Comparison of ENCODE assay signal across 36 mouse cellular contexts in the genomic region with DNA sequence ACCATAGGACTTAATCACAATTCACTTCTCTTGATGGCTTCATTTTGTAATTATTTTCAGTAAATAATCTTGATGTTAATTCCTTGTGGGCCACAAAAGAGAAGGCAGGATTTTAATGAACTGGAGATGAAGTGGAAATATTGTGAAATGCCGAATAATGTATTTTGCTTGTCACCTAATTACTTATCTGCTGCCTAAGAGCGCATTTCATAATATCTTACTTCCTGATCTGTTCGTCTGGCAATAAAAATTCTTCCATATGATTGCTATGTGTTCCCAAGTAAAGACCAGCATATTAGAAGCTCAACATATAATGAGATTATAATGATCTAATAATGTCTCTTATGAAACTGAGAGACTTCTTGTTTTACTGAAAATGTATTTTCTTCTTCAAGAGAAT.
"Had no signal": no experiment of that assay in that cellular context is flagged by ENCODE, and none has a peak within 500 bp of the region (broad histone marks: within the 10 kb centered on the region; RNA-seq: fewer than 3 reads in every experiment).

No protein-coding gene starts in this region.

- H3K27me3 ChIP-seq: heart, embryonic 12.5 days; heart, embryonic 13.5 days; heart, embryonic 15.5 days; hindbrain, embryonic 12.5 days; hindbrain, embryonic 13.5 days; hindbrain, embryonic 15.5 days; intestine, embryonic 15.5 days; kidney, embryonic 15.5 days had no signal

- DNase-seq: heart, adult 18-20 months; heart, adult 2 months; heart, postnatal 10 days; heart, postnatal 14 days; heart, postnatal 36 days; heart, postnatal 4 days; kidney, adult 11 months; kidney, adult 18-20 months; kidney, adult 2 months; kidney, adult 8-10 months; kidney, adult 9 months; kidney, postnatal 10 days; kidney, postnatal 14 days; kidney, postnatal 25 days; kidney, postnatal 36 days; kidney, postnatal 4 days; layer of hippocampus, adult 9-11 months had no signal

- H3K36me3 ChIP-seq: heart, embryonic 10.5 days; heart, embryonic 12.5 days; heart, embryonic 13.5 days; heart, embryonic 15.5 days; hindbrain, embryonic 10.5 days; hindbrain, embryonic 12.5 days; hindbrain, embryonic 13.5 days; hindbrain, embryonic 15.5 days; intestine, embryonic 15.5 days; kidney, embryonic 15.5 days had no signal

- H3K4me3 ChIP-seq: heart, adult 2 months; heart, embryonic 10.5 days; heart, embryonic 12.5 days; heart, embryonic 13.5 days; heart, embryonic 15.5 days; hindbrain, embryonic 10.5 days; hindbrain, embryonic 12.5 days; hindbrain, embryonic 13.5 days; hindbrain, embryonic 15.5 days; intestine, embryonic 15.5 days; kidney, embryonic 15.5 days; layer of hippocampus, adult 2 months had no signal

- ATAC-seq: hindbrain, embryonic 16.5 days; hindbrain, postnatal 0 days; inflammation-experienced regulatory T-cells, adult 6 months; intestine, embryonic 15.5 days; intestine, embryonic 16.5 days; intestine, postnatal 0 days had no signal

- H3K4me1 ChIP-seq: heart, embryonic 10.5 days; heart, embryonic 12.5 days; heart, embryonic 13.5 days; heart, embryonic 15.5 days; hindbrain, embryonic 10.5 days; intestine, embryonic 15.5 days; kidney, embryonic 15.5 days had no signal

- H3K9ac ChIP-seq: heart, embryonic 12.5 days; heart, embryonic 13.5 days; heart, embryonic 15.5 days; hindbrain, embryonic 12.5 days; hindbrain, embryonic 13.5 days; hindbrain, embryonic 14.5 days; hindbrain, embryonic 15.5 days; intestine, embryonic 15.5 days; kidney, embryonic 15.5 days had no signal

- H3K9me3 ChIP-seq: heart, embryonic 10.5 days; heart, embryonic 12.5 days; heart, embryonic 13.5 days; heart, embryonic 15.5 days; hindbrain, embryonic 10.5 days; hindbrain, embryonic 12.5 days; hindbrain, embryonic 13.5 days; hindbrain, embryonic 15.5 days; intestine, embryonic 15.5 days; kidney, embryonic 15.5 days had no signal

- H3K27ac ChIP-seq: heart, adult 2 months; heart, embryonic 10.5 days; heart, embryonic 13.5 days; heart, embryonic 15.5 days; hindbrain, embryonic 10.5 days; hindbrain, embryonic 12.5 days; hindbrain, embryonic 13.5 days; hindbrain, embryonic 14.5 days; hindbrain, embryonic 15.5 days; hindbrain, postnatal 0 days; intestine, embryonic 15.5 days; kidney, embryonic 15.5 days; kidney, postnatal 0 days; layer of hippocampus, adult 2 months had no signal

- H3K4me2 ChIP-seq: heart, embryonic 11.5 days; heart, embryonic 12.5 days; heart, embryonic 13.5 days; heart, embryonic 15.5 days; hindbrain, embryonic 12.5 days; hindbrain, embryonic 13.5 days; hindbrain, embryonic 14.5 days; hindbrain, embryonic 15.5 days; intestine, embryonic 15.5 days; kidney, embryonic 15.5 days had no signal
